Mouse (Mus musculus) MN1 (cell line): ENCODE results near the gene Cldn11.
A peak's percentile ranks its signal among the peaks of the same experiment; 100 is the strongest.
"Not testable (repeated sequence)": the region's sequence is repeated elsewhere in the genome, so short reads cannot be mapped to it uniquely, and the experiment has no call there.

ENCODE experiments used
- DNase-seq: peaks from one replicate; pipeline ENCODE4 v3.0.0-alpha.2; 2016; ENCODE audit warnings: low spot score

Gene Cldn11

GRCm38 (mm10) chr3:31149706-31150105 lies at the start of gene Cldn11:
TSS of gene Cldn11 (plus strand) at chr3:31149920.
- DNase-seq, result no peak

- no peak for DNase-seq
Observed at GRCm38 (mm10) chr3:31100026-31100425, 49.7 kb upstream of the Cldn11 start.

GRCm38 (mm10) chr3:31100802-31101201 lies 48.9 kb upstream of the Cldn11 start:
- no peak for DNase-seq

GRCm38 (mm10) chr3:31104936-31105335 lies 44.8 kb upstream of the Cldn11 start:
- DNase-seq, result no peak

- DNase-seq, result no peak
Observed at GRCm38 (mm10) chr3:31106597-31106996, 43.1 kb upstream of the Cldn11 start.

- DNase-seq, result no peak
Observed at GRCm38 (mm10) chr3:31107674-31108073, 42.0 kb upstream of the Cldn11 start.

GRCm38 (mm10) chr3:31109108-31109507 lies 40.6 kb upstream of the Cldn11 start:
- peak; percentile 64 for DNase-seq

- no peak for DNase-seq
Observed at GRCm38 (mm10) chr3:31123098-31123497, 26.6 kb upstream of the Cldn11 start.

- DNase-seq, result no peak
Observed at GRCm38 (mm10) chr3:31126303-31126702, 23.4 kb upstream of the Cldn11 start.

- no peak for DNase-seq
Observed at GRCm38 (mm10) chr3:31126848-31127247, 22.9 kb upstream of the Cldn11 start.

- no peak for DNase-seq
Observed at GRCm38 (mm10) chr3:31129766-31130165, 20.0 kb upstream of the Cldn11 start.

GRCm38 (mm10) chr3:31133664-31134063 lies 16.1 kb upstream of the Cldn11 start:
- no peak for DNase-seq

GRCm38 (mm10) chr3:31134246-31134645 lies 15.5 kb upstream of the Cldn11 start:
- DNase-seq, result no peak

GRCm38 (mm10) chr3:31134696-31135095 lies 15.0 kb upstream of the Cldn11 start:
- DNase-seq, result no peak

- DNase-seq, result not testable (repeated sequence)
Observed at GRCm38 (mm10) chr3:31136591-31136990, 13.1 kb upstream of the Cldn11 start.

GRCm38 (mm10) chr3:31138454-31139424 lies 11.0 kb upstream of the Cldn11 start:
- DNase-seq, result peak; percentile 87

- DNase-seq, result no peak
Observed at GRCm38 (mm10) chr3:31141621-31142020, 8.1 kb upstream of the Cldn11 start.

- DNase-seq, result not testable (repeated sequence)
Observed at GRCm38 (mm10) chr3:31145222-31145621, 4.5 kb upstream of the Cldn11 start.

- peak; percentile 92 for DNase-seq
Observed at GRCm38 (mm10) chr3:31145641-31146290, 4.0 kb upstream of the Cldn11 start.

- DNase-seq, result no peak
Observed at GRCm38 (mm10) chr3:31148595-31148994, 1.1 kb upstream of the Cldn11 start.

- DNase-seq, result no peak
Observed at GRCm38 (mm10) chr3:31152108-31152507, 2.4 kb downstream of the Cldn11 start.

GRCm38 (mm10) chr3:31156126-31156525 lies 6.4 kb downstream of the Cldn11 start:
- no peak for DNase-seq

- no peak for DNase-seq
Observed at GRCm38 (mm10) chr3:31157776-31158175, 8.1 kb downstream of the Cldn11 start.
